28 mouse cellular contexts compared by ENCODE assay signal in the genomic region with DNA sequence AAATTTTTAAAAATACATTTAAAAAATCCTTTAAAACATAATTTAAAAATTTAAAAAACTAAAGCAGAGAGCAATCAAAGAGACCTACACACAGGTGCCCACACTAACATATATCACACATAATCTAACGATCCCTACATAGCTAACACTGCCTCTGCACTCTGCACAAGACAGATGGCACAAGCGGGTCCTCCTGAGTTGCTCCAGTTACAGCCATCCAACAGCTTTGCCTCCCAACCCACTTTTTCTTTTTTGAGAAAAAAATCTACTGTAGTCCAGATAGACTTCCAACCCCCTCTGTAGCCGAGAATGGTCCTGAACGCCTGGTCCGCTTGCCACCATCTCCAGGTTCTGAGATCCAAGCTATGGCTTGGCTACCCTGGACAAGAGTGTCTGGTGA. TPM values are rescaled to one million over a fixed set of nuclear protein-coding genes. Genes with fewer than 3 reads are reported as not detected.
"Had no signal": no experiment of that assay in that cellular context is flagged by ENCODE, and none has a peak within 500 bp of the region (broad histone marks: within the 10 kb centered on the region; RNA-seq: fewer than 3 reads in every experiment).

No protein-coding gene starts in this region.

- H3K27ac ChIP-seq: embryonic facial prominence, embryonic 10.5 days; embryonic facial prominence, embryonic 12.5 days; embryonic facial prominence, embryonic 13.5 days; embryonic facial prominence, embryonic 15.5 days; forebrain, embryonic 10.5 days; forebrain, embryonic 12.5 days; forebrain, embryonic 13.5 days; forebrain, embryonic 15.5 days; heart, adult 2 months; heart, embryonic 10.5 days had no signal

- ATAC-seq: forebrain, embryonic 13.5 days; forebrain, embryonic 14.5 days; forebrain, embryonic 15.5 days; forebrain, embryonic 16.5 days; forebrain, postnatal 0 days had no signal

- H3K4me3 ChIP-seq: embryonic facial prominence, embryonic 10.5 days; embryonic facial prominence, embryonic 12.5 days; embryonic facial prominence, embryonic 13.5 days; embryonic facial prominence, embryonic 15.5 days; erythroblast, embryonic 14.5 days; forebrain, embryonic 10.5 days; forebrain, embryonic 12.5 days; forebrain, embryonic 13.5 days; forebrain, embryonic 15.5 days; heart, adult 2 months; heart, embryonic 10.5 days had no signal

- DNase-seq: cerebellum, adult 8-10 months; cerebellum, adult 9-10 months; cerebellum, adult 9-11 months; cerebellum, postnatal 10 days; cerebellum, postnatal 14 days; cerebellum, postnatal 25 days; cerebellum, postnatal 36 days; embryo, embryonic 11 days; forebrain, postnatal 0 days; gastrocnemius, postnatal 10 days; gastrocnemius, postnatal 14 days; gastrocnemius, postnatal 25 days; gastrocnemius, postnatal 36 days; heart, adult 18-20 months; heart, adult 2 months had no signal

RNA-seq across cellular contexts. Expression of a gene that starts 45.9 kb away (rescaled TPM):
- total RNA-seq: granulocyte monocyte progenitor cell, adult 5-6 weeks had no signal
